Mouse (Mus musculus): Measurements from ENCODE around the gene Nsdhl.
A peak's percentile ranks its signal among the peaks of the same experiment; 100 is the strongest.

The Nsdhl gene

DNA sequence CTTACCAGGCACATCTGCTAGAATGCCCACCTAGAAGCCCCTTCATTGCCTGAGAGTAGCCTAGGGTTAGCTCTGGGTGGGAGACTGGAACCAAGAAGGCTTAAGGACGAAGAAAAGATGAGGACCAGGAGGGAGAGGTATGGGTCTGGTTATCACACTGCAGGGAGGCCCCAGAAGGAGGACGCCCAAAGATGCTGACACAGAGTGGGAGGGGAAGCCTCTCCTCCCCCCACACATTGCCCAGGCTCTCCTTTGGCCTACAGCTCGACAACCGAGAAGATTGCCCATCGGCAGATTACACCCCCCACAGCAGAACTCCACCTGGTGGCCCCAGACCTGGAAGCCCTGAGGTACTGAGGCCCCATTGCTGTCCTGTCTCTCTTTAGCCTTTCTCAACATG is 84.8 kb downstream of the Nsdhl start:
- DNase-seq: no peak

DNA sequence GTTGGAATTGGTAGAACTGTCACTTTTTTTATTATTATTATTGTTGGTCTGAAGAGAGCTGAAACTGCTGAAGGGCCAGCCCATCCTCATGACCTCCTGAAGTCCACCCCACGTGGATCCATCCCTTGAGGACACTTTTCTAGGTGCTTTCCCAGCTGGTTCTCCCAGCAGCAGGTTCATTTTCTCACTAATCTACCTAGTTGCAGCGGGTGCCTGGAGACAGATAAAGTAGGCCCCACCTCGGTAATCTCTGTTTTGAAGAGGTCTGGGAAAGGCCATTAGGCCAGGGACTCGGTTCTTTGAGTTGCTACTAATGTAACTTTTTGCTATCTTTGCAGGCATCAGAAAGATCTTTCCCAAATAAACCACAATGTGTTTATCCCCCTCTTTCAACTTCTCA is 87.3 kb downstream of the Nsdhl start:
- no peak for DNase-seq

GRCm38 (mm10) chrX:73007597-73008479 is 89.5 kb downstream of the Nsdhl start:
- peak; percentile 94 for DNase-seq
